Mouse (Mus musculus): ENCODE measurements around the gene Hist1h2ag. TPM values are rescaled to one million over a fixed set of nuclear protein-coding genes. Genes with fewer than 3 reads are reported as not detected.
A peak's percentile ranks its signal among the peaks of the same experiment; 100 is the strongest.
"Not testable (repeated sequence)": the region's sequence is repeated elsewhere in the genome, so short reads cannot be mapped to it uniquely, and the experiment has no call there.

The Hist1h2ag gene
- polyA plus RNA-seq, 1 experiment from 2014 or later: 19.7 TPM

- Histone ChIP-seq H3K4me3 (ENCODE audit: low read depth, low read length) (peak overlapping the region; percentile 39), H3K9me3 (replicated peaks; ENCODE audit: control insufficient read depth, low read length) (no peaks in the 10 kb centered on the region), H3K9ac (ENCODE audit: low read depth, low read length) (peak overlapping the region; percentile 70), H3K27ac (ENCODE audit: low read depth, low read length) (peak overlapping the region; percentile 95), H3K4me2 (peak overlapping the region; percentile 76), H3K4me1 (ENCODE audit: control insufficient read depth, insufficient read depth, low read length) (peaks cover 15% of the 10 kb centered on the region), H3K27me3 (ENCODE audit: control insufficient read depth, insufficient read depth, low read length) (no peaks in the 10 kb centered on the region), H3K36me3 (ENCODE audit: control insufficient read depth, insufficient read depth, low read length) (no peaks in the 10 kb centered on the region)
- ATAC-seq (replicated peaks; ENCODE audit: insufficient number of reproducible peaks, low FRiP score, low TSS enrichment): peak; percentile 14; the same call in 1 of the 2 replicates
- under 1% methylated on average over 17 of the region's 24 CpGs for WGBS (ENCODE audit: insufficient replicate concordance)
Measured at GRCm38 (mm10) chr13:22040464-22041141, 2.1 kb downstream of the Hist1h2ag start.

GRCm38 (mm10) chr13:22039951-22040463, 2.7 kb downstream of the Hist1h2ag start:
- peak overlapping the region; percentile 76 for H3K4me2 ChIP-seq
- H3K27ac ChIP-seq (ENCODE audit: low read depth, low read length): peak overlapping the region; percentile 95
- H3K4me1 ChIP-seq (ENCODE audit: control insufficient read depth, insufficient read depth, low read length): peaks cover 15% of the 10 kb centered on the region
- H3K36me3 ChIP-seq (ENCODE audit: control insufficient read depth, insufficient read depth, low read length): no peaks in the 10 kb centered on the region
- peak overlapping the region; percentile 39 for H3K4me3 ChIP-seq (ENCODE audit: low read depth, low read length)
- ATAC-seq (replicated peaks; ENCODE audit: insufficient number of reproducible peaks, low FRiP score, low TSS enrichment): no peak
- no peaks in the 10 kb centered on the region for H3K27me3 ChIP-seq (ENCODE audit: control insufficient read depth, insufficient read depth, low read length)
- no peaks in the 10 kb centered on the region for H3K9me3 ChIP-seq (replicated peaks; ENCODE audit: control insufficient read depth, low read length)
- WGBS (ENCODE audit: insufficient replicate concordance): 12% methylated on average over 2 of the region's 2 CpGs
- peak overlapping the region; percentile 70; the same call in 1 of the 2 replicates for H3K9ac ChIP-seq (ENCODE audit: low read depth, low read length)

GRCm38 (mm10) chr13:22039364-22039763, 3.4 kb downstream of the Hist1h2ag start:
- 63% methylated on average over 5 of the region's 5 CpGs for WGBS (ENCODE audit: insufficient replicate concordance)
- no peaks in the 10 kb centered on the region for H3K9me3 ChIP-seq (replicated peaks; ENCODE audit: control insufficient read depth, low read length)
- no peaks in the 10 kb centered on the region for H3K36me3 ChIP-seq (ENCODE audit: control insufficient read depth, insufficient read depth, low read length)
- H3K4me1 ChIP-seq (ENCODE audit: control insufficient read depth, insufficient read depth, low read length): peaks cover 15% of the 10 kb centered on the region
- H3K9ac ChIP-seq (ENCODE audit: low read depth, low read length): no peak overlapping the region
- H3K4me2 ChIP-seq: peak overlapping the region; percentile 76
- H3K4me3 ChIP-seq (ENCODE audit: low read depth, low read length): 0 out of 2 replicates have a peak overlapping the region, but pooled peaks have one; percentile 39
- no peak for ATAC-seq (replicated peaks; ENCODE audit: insufficient number of reproducible peaks, low FRiP score, low TSS enrichment)
- no peak overlapping the region for H3K27ac ChIP-seq (ENCODE audit: low read depth, low read length)
- H3K27me3 ChIP-seq (ENCODE audit: control insufficient read depth, insufficient read depth, low read length): no peaks in the 10 kb centered on the region

GRCm38 (mm10) chr13:22037415-22037814, 5.3 kb downstream of the Hist1h2ag start:
- Histone ChIP-seq H3K36me3 (ENCODE audit: control insufficient read depth, insufficient read depth, low read length) (no peaks in the 10 kb centered on the region), H3K4me3 (ENCODE audit: low read depth, low read length) (no peak overlapping the region; the same call in 1 of the 2 replicates), H3K9ac (ENCODE audit: low read depth, low read length) (no peak overlapping the region), H3K4me2 (no peak overlapping the region), H3K27ac (ENCODE audit: low read depth, low read length) (no peak overlapping the region), H3K9me3 (replicated peaks; ENCODE audit: control insufficient read depth, low read length) (no peaks in the 10 kb centered on the region), H3K27me3 (ENCODE audit: control insufficient read depth, insufficient read depth, low read length) (no peaks in the 10 kb centered on the region), H3K4me1 (ENCODE audit: control insufficient read depth, insufficient read depth, low read length) (peaks cover 15% of the 10 kb centered on the region)
- 68% methylated on average over 2 of the region's 2 CpGs for WGBS (ENCODE audit: insufficient replicate concordance)
- ATAC-seq (replicated peaks; ENCODE audit: insufficient number of reproducible peaks, low FRiP score, low TSS enrichment): no peak

GRCm38 (mm10) chr13:22036986-22037385, 5.8 kb downstream of the Hist1h2ag start:
- WGBS (ENCODE audit: insufficient replicate concordance): 68% methylated on average over 3 of the region's 3 CpGs
- Histone ChIP-seq H3K36me3 (ENCODE audit: control insufficient read depth, insufficient read depth, low read length) (no peaks in the 10 kb centered on the region), H3K4me3 (ENCODE audit: low read depth, low read length) (peak overlapping the region; percentile 43), H3K9ac (ENCODE audit: low read depth, low read length) (no peak overlapping the region; the same call in 1 of the 2 replicates), H3K27ac (ENCODE audit: low read depth, low read length) (peak overlapping the region; percentile 82; the same call in 1 of the 2 replicates), H3K9me3 (replicated peaks; ENCODE audit: control insufficient read depth, low read length) (no peaks in the 10 kb centered on the region), H3K27me3 (ENCODE audit: control insufficient read depth, insufficient read depth, low read length) (no peaks in the 10 kb centered on the region), H3K4me1 (ENCODE audit: control insufficient read depth, insufficient read depth, low read length) (peaks cover 14% of the 10 kb centered on the region), H3K4me2 (peak overlapping the region; percentile 65)
- ATAC-seq (replicated peaks; ENCODE audit: insufficient number of reproducible peaks, low FRiP score, low TSS enrichment): no peak

- peak; percentile 3; the same call in 1 of the 2 replicates for ATAC-seq (replicated peaks; ENCODE audit: insufficient number of reproducible peaks, low FRiP score, low TSS enrichment)
- H3K36me3 ChIP-seq (ENCODE audit: control insufficient read depth, insufficient read depth, low read length): no peaks in the 10 kb centered on the region
- 4% methylated on average over 18 of the region's 23 CpGs for WGBS (ENCODE audit: insufficient replicate concordance)
- peak overlapping the region; percentile 54 for H3K9ac ChIP-seq (ENCODE audit: low read depth, low read length)
- peaks cover 12% of the 10 kb centered on the region for H3K4me1 ChIP-seq (ENCODE audit: control insufficient read depth, insufficient read depth, low read length)
- peak overlapping the region; percentile 43 for H3K4me3 ChIP-seq (ENCODE audit: low read depth, low read length)
- H3K9me3 ChIP-seq (replicated peaks; ENCODE audit: control insufficient read depth, low read length): no peaks in the 10 kb centered on the region
- peak overlapping the region; percentile 82 for H3K27ac ChIP-seq (ENCODE audit: low read depth, low read length)
- no peaks in the 10 kb centered on the region for H3K27me3 ChIP-seq (ENCODE audit: control insufficient read depth, insufficient read depth, low read length)
- H3K4me2 ChIP-seq: peak overlapping the region; percentile 65
Measured at GRCm38 (mm10) chr13:22036149-22036956, 6.4 kb downstream of the Hist1h2ag start.

- peak within 1 kb of the TSS; percentile 82 for H3K27ac ChIP-seq (ENCODE audit: low read depth, low read length)
- H3K9me3 ChIP-seq (replicated peaks; ENCODE audit: control insufficient read depth, low read length); H3K36me3 ChIP-seq (ENCODE audit: control insufficient read depth, insufficient read depth, low read length); H3K4me1 ChIP-seq (ENCODE audit: control insufficient read depth, insufficient read depth, low read length); H3K27me3 ChIP-seq (ENCODE audit: control insufficient read depth, insufficient read depth, low read length): not testable (repeated sequence)
- H3K4me2 ChIP-seq: peak within 1 kb of the TSS; percentile 70
- 0% methylated on average over 21 of the region's 69 CpGs for WGBS (ENCODE audit: insufficient replicate concordance)
- H3K9ac ChIP-seq (ENCODE audit: low read depth, low read length): peak within 1 kb of the TSS; percentile 83
- H3K4me3 ChIP-seq (ENCODE audit: low read depth, low read length): peak within 1 kb of the TSS; percentile 43
- peak; percentile 93 for ATAC-seq (replicated peaks; ENCODE audit: insufficient number of reproducible peaks, low FRiP score, low TSS enrichment)
Measured at GRCm38 (mm10) chr13:22035267-22036148, 7.2 kb downstream of the Hist1h2ag start, which contains the start of the genes Hist1h2ah and Hist1h2bk. Hist1h2ah (minus strand) TSS chr13:22035568. Hist1h2bk (plus strand) TSS chr13:22035870.

Measured in heart, embryonic 11.5 days (tissue).